Mouse (Mus musculus) spleen, postnatal 4 days (tissue): ENCODE data around the gene Scarb1.

Experiments
- DNase-seq, 2 experiments: peaks; one replicate each; pipeline ENCODE4 v3.0.0; 2022; ENCODE audit warnings: low spot score in 2 of 2

Scarb1 gene

GRCm38 (mm10) chr5:125271531-125272203, 69.2 kb downstream of the Scarb1 start:
- DNase-seq, result peak; percentile 78 to 91

- DNase-seq, result peak; percentile 67 to 90
Observed at GRCm38 (mm10) chr5:125270587-125271130, 70.2 kb downstream of the Scarb1 start.

GRCm38 (mm10) chr5:125269836-125270235, 71.1 kb downstream of the Scarb1 start:
- no peak for DNase-seq

- DNase-seq, result no peak
Observed at GRCm38 (mm10) chr5:125269399-125269798, 71.5 kb downstream of the Scarb1 start.

GRCm38 (mm10) chr5:125268033-125268765, 72.7 kb downstream of the Scarb1 start:
- peak; percentile 61 to 88 for DNase-seq

- DNase-seq, result no peak
Observed at GRCm38 (mm10) chr5:125267150-125267961, 73.5 kb downstream of the Scarb1 start.

GRCm38 (mm10) chr5:125266128-125266527, 74.8 kb downstream of the Scarb1 start:
- no peak for DNase-seq

- DNase-seq, result no peak
Observed at GRCm38 (mm10) chr5:125264700-125265099, 76.2 kb downstream of the Scarb1 start.

GRCm38 (mm10) chr5:125262578-125262977, 78.3 kb downstream of the Scarb1 start:
- no peak for DNase-seq

GRCm38 (mm10) chr5:125253917-125254316, 87.0 kb downstream of the Scarb1 start:
- DNase-seq, result no peak

GRCm38 (mm10) chr5:125253448-125253847, 87.4 kb downstream of the Scarb1 start:
- DNase-seq, result no peak

- no peak for DNase-seq
Observed at GRCm38 (mm10) chr5:125252664-125253063, 88.2 kb downstream of the Scarb1 start.

- no peak for DNase-seq
Observed at GRCm38 (mm10) chr5:125251885-125252615, 88.8 kb downstream of the Scarb1 start.

GRCm38 (mm10) chr5:125249187-125249586, 91.7 kb downstream of the Scarb1 start:
- no peak for DNase-seq

GRCm38 (mm10) chr5:125246711-125247110, 94.2 kb downstream of the Scarb1 start:
- no peak for DNase-seq

GRCm38 (mm10) chr5:125245534-125246151, 95.3 kb downstream of the Scarb1 start:
- DNase-seq, result no peak

GRCm38 (mm10) chr5:125244825-125245533, 95.9 kb downstream of the Scarb1 start:
- DNase-seq, result no peak

GRCm38 (mm10) chr5:125243928-125244327, 97.0 kb downstream of the Scarb1 start:
- no peak for DNase-seq

GRCm38 (mm10) chr5:125242111-125242510, 98.8 kb downstream of the Scarb1 start:
- DNase-seq, result no peak

GRCm38 (mm10) chr5:125241627-125242026, 99.3 kb downstream of the Scarb1 start:
- DNase-seq, result no peak
